Comparison of ENCODE assay signal across 18 mouse cellular contexts in the genomic region with DNA sequence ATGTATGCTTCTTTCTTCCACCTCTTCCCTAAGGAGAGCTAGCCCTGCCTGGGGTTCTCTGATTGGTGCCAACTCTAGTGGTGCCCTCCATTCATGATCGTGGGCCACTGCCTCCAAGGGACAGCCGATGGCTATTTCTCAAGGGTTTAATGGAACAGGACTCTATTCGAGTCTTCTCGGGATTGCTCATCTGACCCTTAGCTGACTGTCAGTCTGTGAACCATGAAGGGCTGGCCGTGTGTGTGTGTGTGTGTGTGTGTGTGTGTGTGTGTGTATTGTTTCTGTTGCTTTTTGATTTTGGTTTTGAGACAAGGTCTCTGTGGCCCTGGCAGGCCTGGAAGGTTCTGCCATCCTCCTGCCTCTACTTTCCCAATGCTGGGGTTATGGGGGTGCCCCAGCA. TPM values are rescaled to one million over a fixed set of nuclear protein-coding genes. Genes with fewer than 3 reads are reported as not detected.
DNase-seq lines count a peak whose midpoint lies in the region; ATAC-seq and TF ChIP-seq lines count a peak whose summit lies in the region.
"Had no signal": no experiment of that assay in that cellular context is flagged by ENCODE, and none has a peak within 500 bp of the region (broad histone marks: within the 10 kb centered on the region; RNA-seq: fewer than 3 reads in every experiment).

No protein-coding gene starts in this region.

- 81% methylated on average over 5 of the region's 5 CpGs for WGBS in heart, postnatal 0 days
- 35% methylated on average over 5 of the region's 5 CpGs for WGBS in kidney, embryonic 15.5 days
- WGBS in kidney, embryonic 16.5 days, result 29% methylated on average over 5 of the region's 5 CpGs

- H3K9me3 ChIP-seq in heart, postnatal 0 days (replicated peaks; ENCODE audit: control insufficient read depth, low read length), result no peaks in the 10 kb centered on the region
- H3K9me3 ChIP-seq in kidney, embryonic 15.5 days (replicated peaks), result no peaks in the 10 kb centered on the region
- no peaks in the 10 kb centered on the region for H3K9me3 ChIP-seq in kidney, embryonic 16.5 days (ENCODE audit: low read length)
- H3K9me3 ChIP-seq: embryonic facial prominence, embryonic 10.5 days; forebrain, embryonic 10.5 days; forebrain, embryonic 15.5 days had no signal

- no peak overlapping the region for H3K4me3 ChIP-seq in heart, postnatal 0 days (ENCODE audit: low read depth, low read length)
- no peak overlapping the region for H3K4me3 ChIP-seq in kidney, embryonic 15.5 days (replicated peaks)
- H3K4me3 ChIP-seq in kidney, embryonic 16.5 days (ENCODE audit: low read length), result no peak overlapping the region
- H3K4me3 ChIP-seq: erythroblast, embryonic 14.5 days; forebrain, embryonic 10.5 days; forebrain, embryonic 15.5 days had no signal

- peak overlapping the region; percentile 73; the same call in 1 of the 2 replicates for H3K27ac ChIP-seq in heart, postnatal 0 days (ENCODE audit: low read depth)
- H3K27ac ChIP-seq in kidney, embryonic 15.5 days, result peak overlapping the region; percentile 93
- peak overlapping the region; percentile 95 for H3K27ac ChIP-seq in kidney, embryonic 16.5 days (ENCODE audit: low read length)
- H3K27ac ChIP-seq: forebrain, embryonic 15.5 days had no signal

- H3K36me3 ChIP-seq in heart, postnatal 0 days (replicated peaks; ENCODE audit: control insufficient read depth, insufficient read depth, low read length), result no peaks in the 10 kb centered on the region
- H3K36me3 ChIP-seq in kidney, embryonic 15.5 days, result no peaks in the 10 kb centered on the region
- no peaks in the 10 kb centered on the region for H3K36me3 ChIP-seq in kidney, embryonic 16.5 days (ENCODE audit: insufficient read depth, low read length)
- H3K36me3 ChIP-seq: embryonic facial prominence, embryonic 10.5 days; forebrain, embryonic 10.5 days; forebrain, embryonic 15.5 days had no signal

- no peak for DNase-seq in heart, postnatal 0 days (ENCODE audit: low spot score)
- no peak for DNase-seq in heart, adult 18-20 months
- no peak for DNase-seq in kidney, adult 18-20 months
- peak; percentile 57 to 73 for DNase-seq in kidney, postnatal 25 days
- no peak for DNase-seq in left cerebral cortex, postnatal 4 days
- DNase-seq: adrenal gland, adult 8-10 months; adrenal gland, postnatal 36 days; cerebellum, adult 2 months; cerebellum, postnatal 10 days; gastrocnemius, postnatal 36 days; heart, postnatal 36 days had no signal

- no peak overlapping the region for H3K4me2 ChIP-seq in heart, postnatal 0 days (ENCODE audit: low read depth, low read length)
- H3K4me2 ChIP-seq in kidney, embryonic 15.5 days, result no peak overlapping the region
- no peak overlapping the region for H3K4me2 ChIP-seq in kidney, embryonic 16.5 days (replicated peaks; ENCODE audit: low read depth, low read length)
- H3K4me2 ChIP-seq: forebrain, embryonic 15.5 days had no signal

- no peak overlapping the region for H3K9ac ChIP-seq in heart, postnatal 0 days (replicated peaks; ENCODE audit: low read depth, low read length)
- H3K9ac ChIP-seq in kidney, embryonic 15.5 days, result no peak overlapping the region
- H3K9ac ChIP-seq in kidney, embryonic 16.5 days (replicated peaks; ENCODE audit: low read length), result no peak overlapping the region
- H3K9ac ChIP-seq: forebrain, embryonic 15.5 days had no signal

- H3K4me1 ChIP-seq in heart, postnatal 0 days (ENCODE audit: control insufficient read depth, insufficient read depth), result peaks cover 8% of the 10 kb centered on the region; the same call in 1 of the 2 replicates
- peaks cover 72% of the 10 kb centered on the region for H3K4me1 ChIP-seq in kidney, embryonic 15.5 days
- H3K4me1 ChIP-seq in kidney, embryonic 16.5 days (ENCODE audit: insufficient read depth, low read length), result peaks cover 64% of the 10 kb centered on the region

- intact Hi-C loops in left cerebral cortex, postnatal 4 days (cut with DNase I), result no loop called here

- H3K27me3 ChIP-seq in heart, postnatal 0 days (ENCODE audit: control insufficient read depth, insufficient read depth, low read length), result 0 out of 2 replicates have a peak, but pooled peaks cover 2% of the 10 kb centered on the region
- H3K27me3 ChIP-seq in kidney, embryonic 15.5 days, result peaks cover 4% of the 10 kb centered on the region; the same call in 1 of the 2 replicates
- no peaks in the 10 kb centered on the region for H3K27me3 ChIP-seq in kidney, embryonic 16.5 days (ENCODE audit: insufficient read depth, low read length)
- H3K27me3 ChIP-seq: forebrain, embryonic 15.5 days had no signal

- TF ChIP-seq EP300 in heart, postnatal 0 days (IDR thresholded peaks at IDR 0.05; ENCODE audit: low read depth), result no peak

- ATAC-seq in heart, postnatal 0 days (ENCODE audit: insufficient read depth, low read depth), result no peak
- ATAC-seq in kidney, embryonic 15.5 days (replicated peaks; ENCODE audit: low FRiP score), result no peak
- ATAC-seq in kidney, embryonic 16.5 days (ENCODE audit: low FRiP score, low TSS enrichment), result no peak
- ATAC-seq: forebrain, embryonic 15.5 days; inflammation-experienced regulatory T-cells, adult 6 months had no signal

- TF ChIP-seq CTCF in heart, postnatal 0 days (IDR thresholded peaks at IDR 0.05; ENCODE audit: low read depth), result no peak

RNA-seq across cellular contexts. Expression of gene Pard6b, which starts 7.1 kb away (rescaled TPM):
- total RNA-seq in heart, postnatal 0 days (2014; rRNA removed; ENCODE audit: low replicate concordance), result 4.4 and 6.5 TPM in 2 replicates
- 3.3 and 3.5 TPM in 2 replicates for polyA plus RNA-seq in heart, postnatal 0 days (2015; fragmentation: Nextera tagmentation; extraction: Ambion mirVana)
- 1 to 10 TPM; 1.7 to 2.6 TPM for total RNA-seq in heart, adult 18-20 months (2021)
- polyA plus RNA-seq in kidney, embryonic 15.5 days (2015; fragmentation: Nextera tagmentation; extraction: Ambion mirVana), result 19.0 and 20.4 TPM in 2 replicates
- 20.0 and 23.9 TPM in 2 replicates for polyA plus RNA-seq in kidney, embryonic 16.5 days (2015; fragmentation: Nextera tagmentation; extraction: Ambion mirVana)
- 1 to 10 TPM; 4.3 to 4.9 TPM for total RNA-seq in left cerebral cortex, postnatal 4 days (2021)

Comparison
In these comparisons a context has a peak if more than half of its experiments do, and no peak if none do; other contexts are left out.
1. DNase-seq: peak in kidney, postnatal 25 days (2 of 2); none in heart, postnatal 0 days (single experiment), heart, adult 18-20 months (0 of 2), kidney, adult 18-20 months (single experiment) and left cerebral cortex, postnatal 4 days (single experiment).
2. Peak in every context shown above with its lines, with median percentiles within 50 percentile points of each other: H3K27ac ChIP-seq.